Mouse (Mus musculus) ES-E14 (cell line): ENCODE data around the gene Notch1. TPM values are rescaled to one million over a fixed set of nuclear protein-coding genes. Genes with fewer than 3 reads are reported as not detected.

Experiments used
- DNase-seq: peaks from one replicate; pipeline ENCODE4 v3.0.0-alpha.2; 2013; ENCODE audit warnings: low read depth, low spot score
- H3K27ac ChIP-seq: 2 replicates; pipeline ENCODE4 v1.5.1; 2012; ENCODE audit warnings: low read depth, mild to moderate bottlenecking, low read length, moderate library complexity, mixed read lengths; ENCODE audit not compliant: poor library complexity, insufficient read depth, severe bottlenecking
- H3K36me3 ChIP-seq: 2 replicates; pipeline ENCODE4 v1.6.1; 2012; ENCODE audit warnings: mild to moderate bottlenecking, low read length, moderate library complexity, mixed read lengths; ENCODE audit not compliant: control insufficient read depth, poor library complexity, insufficient read depth, severe bottlenecking
- H3K4me1 ChIP-seq, 2 experiments: fragments of 150-350 bp in 1 of 2; sonication (generic) in 1 of 2; 2 replicates each; pipeline ENCODE4 v1.6.1; 2012; ENCODE audit warnings: low read length in 2 of 2, mild to moderate bottlenecking in 1 of 2, mixed read lengths in 1 of 2; ENCODE audit not compliant: control insufficient read depth in 2 of 2, insufficient read depth in 2 of 2, poor library complexity in 1 of 2
- H3K4me3 ChIP-seq, 2 experiments: fragments of 150-350 bp in 1 of 2; sonication (generic) in 1 of 2; 2 replicates each; pipeline ENCODE4 v1.5.1; 2012; ENCODE audit warnings: low read length in 2 of 2, low read depth in 1 of 2, mild to moderate bottlenecking in 1 of 2, mixed read lengths in 1 of 2; ENCODE audit not compliant: insufficient read depth in 1 of 2, poor library complexity in 1 of 2, severe bottlenecking in 1 of 2
- H3K9ac ChIP-seq: 2 replicates; pipeline ENCODE4 v1.6.1; 2012; ENCODE audit warnings: low read depth, mild to moderate bottlenecking, low read length, mixed read lengths; ENCODE audit not compliant: poor library complexity, insufficient read depth, severe bottlenecking
- H3K9me3 ChIP-seq: fragments of 150-350 bp; sonication (generic); 2 replicates; pipeline ENCODE4 v1.6.1; 2012; ENCODE audit warnings: low read depth, mild to moderate bottlenecking, low read length; ENCODE audit not compliant: control insufficient read depth, insufficient read depth
- CHD2 ChIP-seq: IDR thresholded peaks from 2 replicates; pipeline ENCODE4 v1.6.1; 2014; ENCODE audit warnings: mild to moderate bottlenecking, low read depth, low read length, inconsistent platforms
- HCFC1 ChIP-seq: IDR thresholded peaks from 2 replicates; pipeline ENCODE4 v1.6.1; 2012; ENCODE audit warnings: low read length, inconsistent platforms, borderline replicate concordance; ENCODE audit not compliant: insufficient read depth
- MAFK ChIP-seq: IDR thresholded peaks from 2 replicates; pipeline ENCODE4 v1.6.1; 2014; ENCODE audit warnings: mild to moderate bottlenecking, low read depth, low read length, inconsistent platforms; ENCODE audit not compliant: insufficient read depth
- ZC3H11A ChIP-seq: IDR thresholded peaks from 2 replicates; pipeline ENCODE4 v1.6.1; 2012; ENCODE audit warnings: low read depth, mild to moderate bottlenecking, inconsistent platforms, low read length, borderline replicate concordance
- ZNF384 ChIP-seq: IDR thresholded peaks from 2 replicates; pipeline ENCODE4 v1.6.1; 2012; ENCODE audit warnings: low read depth, low read length, inconsistent platforms
- in situ Hi-C, 2 experiments: fragments of 600-800 bp; cut with MboI; formaldehyde crosslinking; loops; one replicate each; pipeline ENCODE4 v1.15.1; 2025; ENCODE audit warnings: low sequenced_read_pairs in 2 of 2, inconsistent platforms in 1 of 2; ENCODE audit not compliant: unreplicated experiment in 2 of 2
- total RNA-seq: library from RNA; depleted of rRNA; stranded (reverse); fragments of 300-350 nt; gene quantifications from 2 replicates; pipeline ENCODE4 v1.2.3, GENCODE M21; 2012

Gene Notch1
- total RNA-seq, 1 experiment: 34.9 TPM

DNA sequence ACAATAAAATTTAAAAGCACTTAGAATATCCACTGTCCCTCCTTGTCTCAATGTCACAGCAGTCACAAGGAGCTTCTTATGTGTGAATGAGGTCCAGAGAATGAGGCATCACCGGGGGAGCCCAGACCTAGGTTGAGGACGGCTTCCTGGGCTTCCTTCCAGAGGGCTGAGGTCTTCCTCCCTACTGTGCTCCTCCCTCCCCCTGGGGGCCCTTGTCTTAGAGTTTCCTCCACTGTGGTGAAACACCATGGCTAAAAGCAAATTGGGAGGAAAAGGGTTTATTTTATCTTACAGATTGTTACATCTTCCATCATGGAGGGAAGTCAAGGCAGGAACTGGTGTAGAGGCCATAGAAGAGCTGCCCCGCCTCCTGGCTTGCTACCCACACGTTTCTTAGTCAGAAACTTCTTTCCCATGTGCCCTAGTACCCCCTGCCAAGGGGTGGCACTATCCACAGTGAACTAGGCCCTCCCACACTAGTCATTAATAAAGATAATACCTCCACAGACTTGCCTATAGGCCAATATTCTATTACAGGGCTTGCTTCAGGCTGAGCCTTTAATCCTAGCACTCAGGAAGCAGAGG is 12.8 kb upstream of the Notch1 start:
- DNase-seq: no peak
- TF ChIP-seq ZC3H11A (no peak), MAFK (no peak), ZNF384 (no peak), CHD2 (no peak), HCFC1 (no peak)
- Histone ChIP-seq H3K4me3 (no peak overlapping the region), H3K36me3 (no peaks in the 10 kb centered on the region), H3K27ac (no peak overlapping the region), H3K4me1 (peaks cover 8 to 14% of the 10 kb centered on the region in 2 experiments; a peak in 3 of 4 replicates), H3K9ac (no peak overlapping the region), H3K9me3 (no peaks in the 10 kb centered on the region)
- in situ Hi-C loops: no loop called here

DNA sequence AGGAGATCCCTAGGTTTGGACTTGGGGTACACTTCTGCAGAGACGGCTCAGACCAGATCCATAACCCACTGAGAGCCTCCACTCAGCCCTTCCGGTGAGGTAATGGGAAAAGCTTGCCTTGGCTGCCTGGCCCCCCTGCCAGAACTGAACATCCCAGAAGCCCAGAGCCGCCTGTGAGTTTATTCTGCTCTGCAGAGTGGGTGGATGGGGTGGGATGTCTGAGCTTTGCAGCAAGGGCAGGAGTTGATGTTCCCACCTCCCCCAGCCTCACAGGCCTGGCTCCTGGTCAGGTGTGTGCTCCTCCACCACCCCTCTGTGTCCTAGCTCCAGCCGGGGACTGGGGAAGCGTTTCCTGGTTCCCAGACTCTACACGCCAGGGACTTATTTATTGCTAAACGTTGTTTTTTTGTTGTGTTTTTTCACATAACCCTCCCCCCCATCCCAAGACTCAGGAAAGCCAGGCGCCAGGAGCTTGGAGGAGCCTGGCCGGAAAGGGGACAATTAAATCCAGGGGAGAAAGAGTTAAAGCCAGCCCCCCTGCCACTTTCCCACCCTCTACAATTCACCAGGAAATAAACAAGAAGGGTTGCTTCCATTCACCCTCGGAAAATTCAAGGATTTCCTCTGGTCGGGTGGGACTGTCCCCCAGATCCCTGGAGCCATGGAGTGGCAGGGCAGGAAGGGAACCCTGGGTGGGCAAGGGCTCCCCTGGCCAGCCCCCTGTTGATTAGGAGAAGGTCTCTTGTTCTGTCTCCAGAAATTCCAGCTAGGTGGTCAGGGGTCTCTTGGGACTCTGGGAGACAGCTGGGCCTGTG is 10.2 kb upstream of the Notch1 start:
- no peak overlapping the region for H3K9ac ChIP-seq
- TF ChIP-seq MAFK: no peak
- no peak for TF ChIP-seq CHD2
- TF ChIP-seq ZC3H11A: no peak
- no peak for TF ChIP-seq ZNF384
- no peak for TF ChIP-seq HCFC1
- H3K27ac ChIP-seq: no peak overlapping the region
- H3K4me3 ChIP-seq: no peak overlapping the region
- H3K9me3 ChIP-seq: no peaks in the 10 kb centered on the region
- no peak for DNase-seq
- no peaks in the 10 kb centered on the region for H3K36me3 ChIP-seq
- in situ Hi-C loops: no loop called here
- H3K4me1 ChIP-seq: peaks cover 8 to 14% of the 10 kb centered on the region in 2 experiments; a peak in 3 of 4 replicates

DNA sequence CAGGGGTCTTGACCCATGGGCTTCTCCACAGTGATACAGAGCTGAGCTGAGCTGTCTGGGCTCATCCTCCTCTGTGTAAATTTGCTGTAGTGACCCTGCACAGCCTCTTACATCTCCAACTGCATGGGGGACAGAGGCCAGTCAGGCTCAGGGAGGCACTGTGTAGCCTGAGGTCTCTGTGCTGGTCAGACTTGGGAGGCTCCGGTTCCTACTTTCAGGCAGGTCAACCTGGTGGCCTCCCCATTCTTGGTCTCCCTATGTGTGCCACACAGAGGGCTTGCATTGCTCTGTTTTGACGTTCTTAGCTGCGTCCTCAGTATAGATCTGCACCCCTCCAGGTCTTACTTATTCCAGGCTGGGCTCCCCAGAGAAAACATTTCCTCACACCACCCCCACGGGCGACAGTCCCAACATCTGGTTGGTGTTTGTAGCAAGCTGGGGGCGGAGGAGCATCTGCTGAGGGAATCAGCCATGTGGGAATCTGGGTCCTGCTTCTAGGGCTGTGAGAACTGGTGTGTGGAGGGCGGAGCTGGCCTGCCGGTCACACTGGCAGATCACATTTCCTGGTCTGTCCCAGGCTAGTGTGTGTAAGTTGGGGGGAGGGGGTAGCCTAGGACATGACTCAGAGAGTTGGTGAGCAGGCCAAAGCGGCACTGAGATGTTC is 9.0 kb upstream of the Notch1 start:
- TF ChIP-seq CHD2 (no peak), HCFC1 (no peak), MAFK (no peak), ZC3H11A (no peak), ZNF384 (no peak)
- H3K4me1 ChIP-seq: peaks cover 8 to 14% of the 10 kb centered on the region in 2 experiments; a peak in 3 of 4 replicates
- H3K36me3 ChIP-seq: no peaks in the 10 kb centered on the region
- in situ Hi-C loops: no loop called here
- no peak overlapping the region for H3K9ac ChIP-seq
- no peak overlapping the region; the same call in 1 of the 2 replicates for H3K27ac ChIP-seq
- H3K4me3 ChIP-seq: no peak overlapping the region
- DNase-seq: no peak
- no peaks in the 10 kb centered on the region for H3K9me3 ChIP-seq

DNA sequence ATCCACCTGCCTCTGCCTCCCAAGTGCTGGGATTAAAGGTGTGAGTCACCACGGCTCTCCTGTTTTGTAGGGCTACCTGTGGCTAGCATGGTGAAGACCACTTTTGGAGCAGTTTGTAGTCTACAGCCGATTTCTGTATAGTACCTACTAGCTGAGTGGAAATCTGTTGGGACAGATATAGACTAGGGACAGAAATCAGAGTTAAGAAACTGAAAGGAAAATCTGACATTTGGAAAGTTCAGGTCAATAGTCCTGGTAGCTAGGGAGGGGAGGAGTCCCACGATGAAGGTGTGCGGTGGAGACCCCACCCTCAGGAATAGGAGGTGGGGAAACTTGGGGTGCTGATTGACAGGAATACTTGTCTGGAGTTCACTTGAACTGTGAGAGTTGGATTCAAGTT is 5.9 kb upstream of the Notch1 start:
- TF ChIP-seq CHD2 (no peak), ZNF384 (no peak), MAFK (no peak), ZC3H11A (no peak), HCFC1 (no peak)
- in situ Hi-C loops: no loop called here
- H3K4me1 ChIP-seq: peaks cover 8 to 14% of the 10 kb centered on the region in 2 experiments; a peak in 3 of 4 replicates
- H3K36me3 ChIP-seq: no peaks in the 10 kb centered on the region
- no peak overlapping the region for H3K27ac ChIP-seq
- no peak overlapping the region for H3K9ac ChIP-seq
- H3K4me3 ChIP-seq: no peak overlapping the region
- H3K9me3 ChIP-seq: no peaks in the 10 kb centered on the region
- no peak for DNase-seq
